Mouse (Mus musculus) regulatory T cell (primary cell): ENCODE data around the gene Olfr1412.

Experiments used
- in situ Hi-C: fragments of 300-600 bp; cut with MboI, MseI; formaldehyde crosslinking; loops from one replicate; pipeline ENCODE4 v1.15.1; 2025; ENCODE audit warnings: high pct_unique_total_duplicates

Gene Olfr1412

GRCm38 (mm10) chr1:92585479-92585878 lies at the start of gene Olfr1412:
Olfr1412 (plus strand) TSS chr1:92585779.
- in situ Hi-C loops: no loop called here

DNA sequence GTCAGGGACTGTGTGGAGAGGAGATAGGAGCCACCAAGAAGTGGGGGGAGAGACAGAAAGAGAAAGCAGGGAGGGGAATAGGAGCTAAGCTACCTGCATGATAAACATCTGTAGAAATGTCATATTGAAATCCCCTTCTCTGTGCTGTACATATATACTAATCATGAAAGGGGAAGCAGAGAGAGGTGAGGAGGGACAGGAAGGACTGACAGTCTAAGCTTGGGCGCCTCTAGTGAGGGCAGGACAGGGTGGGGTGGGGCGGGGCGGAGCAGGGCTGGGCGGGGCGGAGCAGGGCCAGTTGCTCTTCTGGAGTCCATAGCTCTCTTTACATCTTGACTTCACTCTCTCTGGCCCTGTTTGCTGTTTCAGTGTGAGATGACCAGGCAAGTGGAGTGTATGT lies 48.6 kb upstream of the Olfr1412 start:
- in situ Hi-C loops: no loop called here

GRCm38 (mm10) chr1:92539071-92539470 lies 46.5 kb upstream of the Olfr1412 start:
- in situ Hi-C loops: no loop called here

DNA sequence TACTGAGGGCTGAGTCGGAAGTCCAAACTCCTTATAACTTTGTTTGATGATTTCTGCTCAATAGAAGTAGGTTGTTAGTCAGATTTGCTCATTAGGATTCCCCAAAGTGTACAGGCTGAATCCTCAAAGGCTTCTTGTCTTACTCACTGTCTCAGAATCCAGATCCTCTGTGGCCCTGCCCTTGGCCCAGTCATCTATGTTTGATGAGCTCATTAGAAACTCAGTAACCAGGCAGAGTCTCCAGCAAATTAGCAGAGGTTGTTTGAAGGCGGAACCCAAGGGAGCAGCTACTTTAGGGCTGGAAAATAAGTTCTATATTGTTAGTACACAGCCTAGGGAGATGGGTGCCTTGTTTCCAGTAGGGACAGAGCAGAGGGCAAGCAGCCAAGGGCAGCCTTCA lies 39.6 kb upstream of the Olfr1412 start:
- in situ Hi-C loops: no loop called here

DNA sequence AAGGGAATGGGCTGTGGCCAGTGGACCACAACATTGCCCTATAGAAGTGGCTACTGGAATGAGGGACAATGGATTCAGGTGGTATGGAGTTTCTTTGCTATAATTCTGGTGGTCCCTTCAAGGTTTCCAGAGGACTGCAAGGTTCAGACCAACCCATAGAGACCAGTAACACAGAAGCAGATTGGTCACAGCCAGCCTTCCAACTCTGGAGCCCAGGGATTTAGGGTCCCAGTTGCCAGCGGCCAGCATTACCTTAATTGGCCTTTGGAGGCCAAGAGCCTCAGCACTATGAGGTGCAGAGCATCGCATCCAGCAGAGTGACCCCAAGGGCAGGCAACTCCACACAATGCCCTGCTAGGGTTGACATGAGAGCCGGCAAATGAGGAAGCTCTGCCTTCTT lies 14.6 kb upstream of the Olfr1412 start, which contains the start of gene Olfr1413:
Gene Olfr1413 (plus strand): TSS at position 301 of the 400 bp plus-strand sequence.
- in situ Hi-C loops: no loop called here

GRCm38 (mm10) chr1:92594111-92594510 lies 8.5 kb downstream of the Olfr1412 start, which contains the start of gene Olfr1411:
Olfr1411 (plus strand) TSS chr1:92594411.
- in situ Hi-C loops: no loop called here

GRCm38 (mm10) chr1:92596019-92596418 lies 10.4 kb downstream of the Olfr1412 start:
- in situ Hi-C loops: no loop called here

DNA sequence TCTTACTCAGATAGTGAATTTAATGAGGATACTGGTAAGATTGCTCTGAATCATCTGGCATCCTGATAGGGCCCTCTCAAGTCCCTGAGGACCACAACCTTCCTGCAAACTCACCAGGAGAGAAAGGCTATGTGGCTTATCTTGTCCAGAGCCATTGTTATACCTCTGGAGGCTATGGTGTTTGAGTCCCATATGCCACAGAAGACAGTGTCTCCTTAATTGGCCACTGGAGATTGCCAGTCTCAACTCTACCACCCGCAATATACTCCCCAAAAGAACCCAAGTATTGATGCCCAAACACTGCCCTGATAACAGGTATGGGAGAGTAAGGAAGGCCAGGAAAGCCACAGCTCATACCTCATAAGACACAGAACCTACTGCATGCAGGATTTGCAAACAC lies 19.9 kb downstream of the Olfr1412 start, which contains the start of gene Olfr1410:
Gene Olfr1410 (plus strand): TSS at position 301 of the 400 bp plus-strand sequence.
- in situ Hi-C loops: loop anchor here (5.0 kb wide), 1 partner anchor 83 kb away; no protein-coding TSS in a partner anchor

DNA sequence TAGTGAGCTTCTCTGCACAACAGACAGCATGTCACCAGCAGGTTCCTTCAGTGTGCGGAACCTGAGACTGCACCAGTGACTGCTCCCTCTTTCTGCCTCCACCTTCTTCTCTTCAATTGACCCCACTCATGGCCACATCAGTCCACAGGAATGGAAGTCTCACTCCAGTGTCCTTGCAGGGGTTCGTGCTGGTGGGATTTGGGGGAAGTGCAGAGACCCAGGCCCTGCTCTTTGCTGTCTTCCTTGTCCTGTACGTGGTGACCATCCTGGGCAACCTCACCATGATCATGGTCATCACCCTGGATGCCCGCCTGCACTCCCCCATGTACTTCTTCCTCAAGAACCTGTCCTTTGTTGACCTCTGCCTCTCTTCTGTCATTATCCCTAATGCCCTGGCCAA lies 22.1 kb downstream of the Olfr1412 start:
- in situ Hi-C loops: loop anchor here (5.0 kb wide), 1 partner anchor 85 kb away; no protein-coding TSS in a partner anchor

DNA sequence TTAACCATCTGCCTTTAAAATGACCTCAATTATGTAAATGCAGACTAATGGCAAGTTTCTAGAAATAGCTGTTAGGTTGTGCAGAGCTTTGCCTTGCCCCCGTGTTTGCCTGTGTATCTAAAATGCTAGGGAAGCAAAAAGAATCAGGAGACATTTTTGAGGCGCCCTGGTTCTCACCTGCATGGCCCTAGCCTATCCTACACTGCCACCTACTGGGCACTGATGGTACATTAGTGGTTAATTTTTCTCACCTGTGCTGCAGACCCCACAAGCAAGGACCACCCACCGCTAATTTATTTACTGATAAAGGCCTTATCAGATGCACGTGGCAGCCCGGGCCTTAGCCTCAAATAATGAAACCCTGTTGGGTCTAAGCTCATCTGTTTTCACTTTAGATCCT lies 25.4 kb downstream of the Olfr1412 start:
- in situ Hi-C loops: loop anchor here (10.0 kb wide), 1 partner anchor 706 kb away; no protein-coding TSS in a partner anchor

DNA sequence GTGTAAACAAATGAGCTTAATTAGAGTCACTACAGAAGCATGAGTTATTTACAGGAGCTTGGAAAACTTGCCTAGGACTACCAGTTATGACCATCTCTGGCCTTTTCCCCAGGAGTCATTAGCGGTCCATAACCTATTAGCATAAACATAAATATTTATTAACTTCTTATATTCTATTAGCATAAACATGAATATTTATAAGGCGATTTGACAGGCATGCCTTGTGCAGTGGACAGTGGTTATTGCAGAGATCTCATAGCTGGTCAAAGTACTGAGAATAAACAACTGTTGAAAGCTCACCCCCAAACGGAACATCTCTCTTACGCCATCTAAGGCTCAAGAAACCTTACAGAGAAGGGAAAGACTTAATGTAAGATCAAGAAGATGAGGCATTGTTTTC lies 27.6 kb downstream of the Olfr1412 start:
- in situ Hi-C loops: loop anchor here (10.0 kb wide), 1 partner anchor 708 kb away; no protein-coding TSS in a partner anchor

- in situ Hi-C loops: loop anchor here (10.0 kb wide), 1 partner anchor 710 kb away; no protein-coding TSS in a partner anchor
These were observed 28.9 kb downstream of the Olfr1412 start for GRCm38 (mm10) chr1:92614516-92614915.

- in situ Hi-C loops: loop anchor here (10.0 kb wide), 1 partner anchor 711 kb away; no protein-coding TSS in a partner anchor
These were observed 30.5 kb downstream of the Olfr1412 start for GRCm38 (mm10) chr1:92616046-92616445.

DNA sequence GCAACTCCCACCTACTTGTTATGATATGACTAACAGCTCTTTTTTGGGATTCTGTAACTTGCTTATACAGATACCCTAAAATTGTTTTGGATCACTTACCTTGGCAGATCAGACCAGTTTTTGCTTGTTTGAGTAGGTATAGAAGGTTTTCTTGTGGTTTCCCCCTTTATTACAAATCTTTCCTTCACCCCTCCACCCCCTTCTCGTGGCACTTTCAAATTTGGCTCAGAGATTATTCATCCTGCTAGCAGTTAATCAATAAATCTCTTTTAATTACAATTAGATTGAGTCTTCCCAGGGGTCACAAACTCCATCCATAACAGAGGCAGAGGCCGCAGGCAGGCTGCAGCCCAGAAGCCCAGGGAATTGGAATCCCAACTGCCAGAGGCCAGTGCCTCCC lies 31.9 kb downstream of the Olfr1412 start, which contains the start of gene Olfr12:
Gene Olfr12 (plus strand): TSS at position 301 of the 400 bp plus-strand sequence.
- in situ Hi-C loops: loop anchor here (10.0 kb wide), 1 partner anchor 713 kb away; no protein-coding TSS in a partner anchor

DNA sequence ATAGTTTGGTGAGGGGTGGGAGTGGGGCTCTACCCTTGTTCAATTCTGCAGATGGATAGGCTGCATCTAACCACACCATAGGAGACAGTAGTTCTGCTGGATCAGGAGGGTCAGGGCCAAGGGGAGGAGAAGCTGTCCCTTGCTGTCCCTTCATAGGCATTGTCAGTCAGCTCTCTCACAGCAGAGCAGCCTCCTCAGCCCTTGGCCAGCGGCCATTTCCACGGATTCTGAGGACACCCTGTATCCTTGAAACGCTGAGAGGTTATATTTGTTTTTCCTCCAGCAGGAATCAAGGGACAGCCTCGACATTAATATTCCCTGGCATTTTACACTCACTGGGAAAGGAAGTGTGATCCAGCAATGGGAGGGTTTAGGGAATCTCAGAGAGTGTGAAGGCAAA lies 32.8 kb downstream of the Olfr1412 start:
- in situ Hi-C loops: loop anchor here (10.0 kb wide), 1 partner anchor 714 kb away; no protein-coding TSS in a partner anchor

GRCm38 (mm10) chr1:92628227-92628626 lies 42.6 kb downstream of the Olfr1412 start:
- in situ Hi-C loops: no loop called here

GRCm38 (mm10) chr1:92632196-92632595 lies 46.6 kb downstream of the Olfr1412 start:
- in situ Hi-C loops: no loop called here

- in situ Hi-C loops: no loop called here
These were observed 47.4 kb downstream of the Olfr1412 start for GRCm38 (mm10) chr1:92632948-92633347.

DNA sequence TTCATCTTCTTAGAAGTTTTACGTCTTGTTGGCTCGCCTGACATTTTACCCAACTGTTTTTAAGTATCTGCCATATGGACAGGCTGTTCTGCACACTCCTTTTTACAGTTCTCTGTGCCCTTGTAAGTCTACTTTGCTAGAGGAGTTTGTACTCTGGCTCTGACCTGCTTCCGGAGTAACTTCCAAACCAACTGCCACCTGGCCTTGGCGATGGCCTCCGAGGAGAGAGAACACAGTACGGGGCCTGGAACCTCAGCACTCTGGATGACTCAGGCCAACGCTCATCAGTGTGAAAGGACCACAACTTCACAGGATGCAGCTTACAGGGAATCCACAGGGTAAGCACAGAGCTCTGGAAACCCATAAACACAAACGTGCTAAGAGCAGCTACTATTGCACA lies 48.1 kb downstream of the Olfr1412 start:
- in situ Hi-C loops: no loop called here

GRCm38 (mm10) chr1:92634569-92634968 lies 49.0 kb downstream of the Olfr1412 start:
- in situ Hi-C loops: no loop called here

- in situ Hi-C loops: no loop called here
These were observed 49.5 kb downstream of the Olfr1412 start for GRCm38 (mm10) chr1:92634976-92635599.

DNA sequence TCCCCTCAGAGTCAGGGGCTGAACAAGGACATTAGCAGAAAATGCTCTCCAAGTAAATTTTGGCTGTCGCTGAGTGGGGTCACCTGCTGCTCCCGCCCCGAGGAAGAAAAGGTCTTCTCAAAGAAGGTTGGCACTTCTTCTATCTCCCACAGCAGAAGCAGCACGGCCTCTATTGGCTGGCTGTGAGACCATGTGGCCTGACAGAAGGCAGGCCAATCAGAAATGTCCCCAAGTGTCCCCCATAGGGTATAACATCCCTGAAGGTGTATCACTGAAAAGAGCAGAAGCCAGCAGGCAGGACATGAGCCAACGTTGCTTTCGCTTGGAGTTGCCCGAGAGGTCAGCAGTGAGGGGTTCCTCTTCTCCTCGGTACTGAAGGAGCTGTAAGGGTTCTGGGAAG lies 50.4 kb downstream of the Olfr1412 start:
- in situ Hi-C loops: no loop called here

DNA sequence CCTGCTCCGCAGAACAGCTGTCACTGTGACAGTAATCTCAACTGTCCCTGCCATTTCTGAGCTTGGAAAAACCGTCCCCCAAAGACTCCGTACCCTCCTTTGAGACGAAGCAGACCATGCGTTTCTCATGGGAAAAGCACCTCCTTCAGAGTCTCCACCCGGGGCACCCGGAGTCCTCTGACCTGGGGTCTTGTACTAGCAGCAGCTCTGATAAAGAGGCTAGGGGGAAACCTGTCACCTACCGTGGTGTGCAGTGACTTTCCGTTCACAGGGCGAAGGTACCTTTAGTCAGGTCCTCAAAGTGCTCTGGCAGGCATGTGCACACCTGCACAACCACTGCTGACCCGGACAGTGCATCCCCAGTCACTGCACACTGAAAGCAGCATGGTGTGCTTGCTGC lies 51.1 kb downstream of the Olfr1412 start:
- in situ Hi-C loops: no loop called here
